Mouse (Mus musculus): ENCODE results near the gene Oas3. TPM values are rescaled to one million over a fixed set of nuclear protein-coding genes. Genes with fewer than 3 reads are reported as not detected.

Oas3 gene
- total RNA-seq (2014; rRNA removed) (0.31 and 0.50 TPM in 2 replicates), polyA plus RNA-seq (2015; fragmentation: Nextera tagmentation; extraction: Ambion mirVana) (0.43 and 0.58 TPM in 2 replicates)

GRCm38 (mm10) chr5:120777478-120777877 is at the start of gene Oas3:
Gene Oas3, minus strand, starts transcription at chr5:120777661.
- no peak within 1 kb of the TSS for H3K4me3 ChIP-seq (ENCODE audit: low read length)
- H3K4me1 ChIP-seq (ENCODE audit: insufficient read depth, low read length) = no peaks in the 10 kb centered on the region
- no peaks in the 10 kb centered on the region for H3K9me3 ChIP-seq (ENCODE audit: low read length)
- ATAC-seq (no peak), DNase-seq (ENCODE audit: low spot score) (no peak)
- TF ChIP-seq CTCF (IDR thresholded peaks at IDR 0.05; ENCODE audit: low read depth) = no peak
- H3K27ac ChIP-seq = no peak within 1 kb of the TSS
- H3K36me3 ChIP-seq (ENCODE audit: insufficient read depth, low read length) = no peaks in the 10 kb centered on the region
- no peak within 1 kb of the TSS for H3K4me2 ChIP-seq (ENCODE audit: low read depth, low read length)
- no peaks in the 10 kb centered on the region for H3K27me3 ChIP-seq (ENCODE audit: insufficient read depth, low read length)
- no peak within 1 kb of the TSS for H3K9ac ChIP-seq (replicated peaks; ENCODE audit: low read length)
- WGBS = 76% methylated on average over 9 of the region's 9 CpGs

DNA sequence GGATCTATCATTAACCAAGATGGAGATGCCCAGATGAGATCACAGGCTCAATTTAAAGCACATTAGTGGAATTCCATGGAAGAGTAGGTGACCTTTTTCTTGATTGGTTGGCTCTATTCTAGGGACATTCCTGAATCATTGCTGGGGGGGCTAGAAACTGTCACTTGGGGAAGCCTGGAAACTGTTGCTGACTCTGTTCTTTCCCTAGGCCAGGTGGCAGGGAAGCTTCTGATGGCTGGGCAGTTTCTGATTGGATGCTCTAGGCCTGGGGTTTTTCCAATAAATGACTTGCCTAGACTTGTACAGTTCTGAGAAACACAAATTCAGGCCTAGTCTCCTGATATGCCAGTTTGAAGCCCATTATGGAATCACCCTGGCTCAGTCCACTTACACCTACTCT is 41.5 kb upstream of the Oas3 start:
- Histone ChIP-seq H3K4me3 (ENCODE audit: low read length) (no peak overlapping the region), H3K9ac (replicated peaks; ENCODE audit: low read length) (no peak overlapping the region), H3K4me1 (ENCODE audit: insufficient read depth, low read length) (no peaks in the 10 kb centered on the region), H3K27ac (no peak overlapping the region), H3K27me3 (ENCODE audit: insufficient read depth, low read length) (no peaks in the 10 kb centered on the region), H3K9me3 (ENCODE audit: low read length) (peaks cover 7% of the 10 kb centered on the region; the same call in 1 of the 2 replicates), H3K4me2 (ENCODE audit: low read depth, low read length) (no peak overlapping the region), H3K36me3 (ENCODE audit: insufficient read depth, low read length) (no peaks in the 10 kb centered on the region)
- no peak for DNase-seq (ENCODE audit: low spot score)
- TF ChIP-seq CTCF (IDR thresholded peaks at IDR 0.05; ENCODE audit: low read depth) = no peak
- ATAC-seq = no peak

GRCm38 (mm10) chr5:120815949-120816348 is 38.5 kb upstream of the Oas3 start:
- no peaks in the 10 kb centered on the region for H3K36me3 ChIP-seq (ENCODE audit: insufficient read depth, low read length)
- ATAC-seq (no peak), DNase-seq (ENCODE audit: low spot score) (no peak)
- peak; percentile 57 for TF ChIP-seq CTCF (IDR thresholded peaks at IDR 0.05; ENCODE audit: low read depth)
- no peaks in the 10 kb centered on the region for H3K27me3 ChIP-seq (ENCODE audit: insufficient read depth, low read length)
- H3K4me3 ChIP-seq (ENCODE audit: low read length) = no peak overlapping the region
- no peaks in the 10 kb centered on the region for H3K4me1 ChIP-seq (ENCODE audit: insufficient read depth, low read length)
- no peak overlapping the region for H3K4me2 ChIP-seq (ENCODE audit: low read depth, low read length)
- H3K27ac ChIP-seq = no peak overlapping the region
- H3K9me3 ChIP-seq (ENCODE audit: low read length) = peaks cover 7% of the 10 kb centered on the region; the same call in 1 of the 2 replicates
- WGBS = 66% methylated on average over 3 of the region's 3 CpGs
- H3K9ac ChIP-seq (replicated peaks; ENCODE audit: low read length) = no peak overlapping the region

DNA sequence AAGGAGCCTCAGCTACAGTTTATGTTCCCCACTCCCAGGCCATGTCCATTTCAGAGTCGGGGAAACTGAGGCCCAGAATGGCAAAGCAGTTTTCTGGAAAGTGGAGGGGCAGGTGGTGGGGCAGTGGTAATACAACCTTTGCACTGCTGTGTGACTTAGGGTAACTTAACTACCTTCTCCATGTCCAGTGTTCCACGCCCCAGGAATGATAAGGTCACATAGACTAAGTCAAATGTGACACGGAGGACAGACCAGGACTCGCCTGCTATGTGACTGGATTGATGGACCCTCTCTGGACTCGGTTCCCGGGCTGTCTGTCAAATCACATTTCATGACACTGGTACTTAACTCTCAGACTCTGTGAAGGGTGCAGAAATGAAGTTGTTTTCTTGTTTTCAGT is 35.6 kb upstream of the Oas3 start:
- peak overlapping the region; percentile 53 for H3K4me2 ChIP-seq (ENCODE audit: low read depth, low read length)
- ATAC-seq = no peak

GRCm38 (mm10) chr5:120811951-120812819 is 34.7 kb upstream of the Oas3 start, which contains the start of gene Oas1c:
Gene Oas1c, minus strand, starts transcription at chr5:120812514.
- no peaks in the 10 kb centered on the region for H3K4me1 ChIP-seq (ENCODE audit: insufficient read depth, low read length)
- H3K36me3 ChIP-seq (ENCODE audit: insufficient read depth, low read length) = no peaks in the 10 kb centered on the region
- WGBS = 7% methylated on average over 18 of the region's 18 CpGs
- peak within 1 kb of the TSS; percentile 76 for H3K27ac ChIP-seq
- H3K4me3 ChIP-seq (ENCODE audit: low read length) = peak within 1 kb of the TSS; percentile 31
- H3K9me3 ChIP-seq (ENCODE audit: low read length) = no peaks in the 10 kb centered on the region
- no peak for TF ChIP-seq CTCF (IDR thresholded peaks at IDR 0.05; ENCODE audit: low read depth)
- peak; percentile 89 for ATAC-seq
- H3K9ac ChIP-seq (replicated peaks; ENCODE audit: low read length) = peak within 1 kb of the TSS; percentile 10; the same call in 1 of the 2 replicates
- peak within 1 kb of the TSS; percentile 53 for H3K4me2 ChIP-seq (ENCODE audit: low read depth, low read length)
- peak; percentile 91 for DNase-seq (ENCODE audit: low spot score)
- H3K27me3 ChIP-seq (ENCODE audit: insufficient read depth, low read length) = no peaks in the 10 kb centered on the region

More for the DNA sequence above, 35.6 kb upstream of the Oas3 start:
- DNase-seq (ENCODE audit: low spot score) = no peak
- Histone ChIP-seq H3K36me3 (ENCODE audit: insufficient read depth, low read length) (no peaks in the 10 kb centered on the region), H3K9ac (replicated peaks; ENCODE audit: low read length) (peak overlapping the region; percentile 10; the same call in 1 of the 2 replicates), H3K27me3 (ENCODE audit: insufficient read depth, low read length) (no peaks in the 10 kb centered on the region), H3K27ac (no peak overlapping the region), H3K4me1 (ENCODE audit: insufficient read depth, low read length) (no peaks in the 10 kb centered on the region), H3K9me3 (ENCODE audit: low read length) (no peaks in the 10 kb centered on the region), H3K4me3 (ENCODE audit: low read length) (peak overlapping the region; percentile 31)
- WGBS = 83% methylated on average over 6 of the region's 6 CpGs
- no peak for TF ChIP-seq CTCF (IDR thresholded peaks at IDR 0.05; ENCODE audit: low read depth)

DNA sequence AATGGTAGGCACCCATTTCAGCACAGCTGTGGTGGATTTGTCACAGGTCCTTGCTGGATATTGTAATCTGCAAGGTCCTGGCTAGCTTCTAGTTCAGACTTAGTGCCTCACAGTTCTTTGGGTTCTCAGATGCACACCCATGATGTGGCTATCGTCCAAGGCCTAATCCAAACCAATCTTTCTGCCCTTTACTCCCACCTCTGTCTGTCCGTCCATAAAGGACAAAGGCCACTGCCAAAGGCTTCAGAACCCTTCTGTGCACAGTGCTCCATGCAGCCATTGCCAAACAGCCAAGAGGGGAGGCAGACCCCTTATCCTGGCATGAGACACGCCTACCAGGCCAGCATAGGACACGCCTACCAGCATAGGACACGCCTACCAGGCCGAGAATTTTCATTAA is 31.7 kb upstream of the Oas3 start:
- H3K4me3 ChIP-seq (ENCODE audit: low read length) = no peak overlapping the region
- no peak overlapping the region for H3K9ac ChIP-seq (replicated peaks; ENCODE audit: low read length)
- no peaks in the 10 kb centered on the region for H3K4me1 ChIP-seq (ENCODE audit: insufficient read depth, low read length)
- no peaks in the 10 kb centered on the region for H3K27me3 ChIP-seq (ENCODE audit: insufficient read depth, low read length)
- H3K9me3 ChIP-seq (ENCODE audit: low read length) = no peaks in the 10 kb centered on the region
- H3K36me3 ChIP-seq (ENCODE audit: insufficient read depth, low read length) = no peaks in the 10 kb centered on the region
- H3K4me2 ChIP-seq (ENCODE audit: low read depth, low read length) = no peak overlapping the region
- WGBS = 36% methylated on average over 6 of the region's 6 CpGs
- DNase-seq (ENCODE audit: low spot score) = no peak
- no peak overlapping the region for H3K27ac ChIP-seq
- no peak for ATAC-seq
- no peak for TF ChIP-seq CTCF (IDR thresholded peaks at IDR 0.05; ENCODE audit: low read depth)

GRCm38 (mm10) chr5:120806458-120806857 is 29.0 kb upstream of the Oas3 start:
- H3K36me3 ChIP-seq (ENCODE audit: insufficient read depth, low read length) = no peaks in the 10 kb centered on the region
- H3K4me3 ChIP-seq (ENCODE audit: low read length) = no peak overlapping the region
- H3K4me1 ChIP-seq (ENCODE audit: insufficient read depth, low read length) = no peaks in the 10 kb centered on the region
- H3K27ac ChIP-seq = no peak overlapping the region
- H3K27me3 ChIP-seq (ENCODE audit: insufficient read depth, low read length) = no peaks in the 10 kb centered on the region
- 100% methylated on average over 1 of the region's 1 CpGs for WGBS
- peak; percentile 65 for TF ChIP-seq CTCF (IDR thresholded peaks at IDR 0.05; ENCODE audit: low read depth)
- no peak for ATAC-seq
- no peaks in the 10 kb centered on the region for H3K9me3 ChIP-seq (ENCODE audit: low read length)
- no peak overlapping the region for H3K9ac ChIP-seq (replicated peaks; ENCODE audit: low read length)
- DNase-seq (ENCODE audit: low spot score) = peak; percentile 61
- H3K4me2 ChIP-seq (ENCODE audit: low read depth, low read length) = no peak overlapping the region

Measured in hindbrain, postnatal 0 days (tissue).